8 mouse cellular contexts compared by ENCODE assay signal in the genomic region with DNA sequence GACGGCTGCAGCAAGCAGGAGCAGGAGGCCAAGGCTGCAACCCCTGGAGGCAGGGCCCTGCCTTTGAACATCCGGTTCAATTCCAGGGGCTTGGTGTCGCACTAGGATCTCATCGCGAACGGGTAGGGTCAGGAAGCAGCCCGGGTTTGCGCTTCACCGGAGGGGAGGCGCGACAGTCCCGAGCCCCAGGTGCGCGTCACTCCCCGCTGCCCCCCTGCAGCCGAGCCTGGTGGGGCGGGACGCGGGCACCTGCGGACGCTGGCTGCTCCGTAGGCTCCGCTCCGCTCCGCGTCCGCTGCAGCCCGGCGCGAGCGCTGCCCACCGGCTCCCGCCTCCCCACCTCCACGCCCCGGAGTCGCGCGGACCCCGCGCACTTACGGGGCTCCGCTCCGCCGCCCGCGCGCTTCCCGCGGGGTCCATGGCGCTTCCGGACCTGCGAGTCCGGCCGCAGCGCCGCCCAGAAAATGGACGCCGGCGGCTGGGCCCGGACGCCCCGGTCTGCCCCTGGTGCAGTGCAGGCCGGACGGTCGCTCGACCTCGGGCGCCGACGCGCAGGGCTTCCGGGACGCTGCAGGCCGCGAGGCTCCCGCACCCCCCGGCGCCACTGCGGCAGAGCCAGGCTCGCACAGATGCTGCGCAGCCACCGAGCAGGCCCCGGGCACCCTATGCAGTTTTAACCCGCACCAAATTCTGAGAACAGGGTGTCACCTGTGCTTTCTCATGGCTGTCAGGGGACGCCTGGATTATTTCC. TPM values are rescaled to one million over a fixed set of nuclear protein-coding genes. Genes with fewer than 3 reads are reported as not detected.
A peak's percentile ranks its signal among the peaks of the same experiment; 100 is the strongest.
DNase-seq lines count a peak whose midpoint lies in the region; ATAC-seq and TF ChIP-seq lines count a peak whose summit lies in the region.

No protein-coding gene starts in this region.

- peak overlapping the region; percentile 92 for H3K9ac ChIP-seq in liver, embryonic 14.5 days (replicated peaks)

- no peaks in the 10 kb centered on the region for H3K36me3 ChIP-seq in liver, embryonic 14.5 days (replicated peaks; ENCODE audit: control insufficient read depth, insufficient read depth, low read depth)
- H3K36me3 ChIP-seq in testis, adult 2 months (ENCODE audit: control insufficient read depth, insufficient read depth, low read length) = no peaks in the 10 kb centered on the region

- H3K4me3 ChIP-seq in liver, embryonic 14.5 days (ENCODE audit: insufficient read depth in 1 of 2, low read depth in 2 of 2, low read length in 2 of 2) = peak overlapping the region; percentile 68 to 90
- peak overlapping the region; percentile 89 for H3K4me3 ChIP-seq in testis, adult 2 months (ENCODE audit: control insufficient read depth, low read depth, low read length)

- TF ChIP-seq POLR2A in testis, adult 2 months (IDR thresholded peaks at IDR 0.05; ENCODE audit: control insufficient read depth, low read depth, low read length) = peak; percentile 75

- H3K27me3 ChIP-seq in liver, embryonic 14.5 days (ENCODE audit: control insufficient read depth, insufficient read depth, low read length) = no peaks in the 10 kb centered on the region
- no peaks in the 10 kb centered on the region for H3K27me3 ChIP-seq in testis, adult 2 months (ENCODE audit: control insufficient read depth, insufficient read depth, low read length)

- 0 out of 2 replicates have a peak, but pooled peaks have one; percentile 8 for TF ChIP-seq CTCF in liver, embryonic 14.5 days (IDR thresholded peaks at IDR 0.05; ENCODE audit: low read depth)
- TF ChIP-seq CTCF in testis, adult 2 months (IDR thresholded peaks at IDR 0.05; ENCODE audit: control insufficient read depth, insufficient read depth, insufficient replicate concordance, low read depth, low read length) = no peak

- WGBS in liver, embryonic 14.5 days (ENCODE audit: insufficient replicate concordance) = under 1% methylated on average over 79 of the region's 85 CpGs

- peaks cover 4 to 25% of the 10 kb centered on the region in 2 experiments for H3K4me1 ChIP-seq in liver, embryonic 14.5 days (replicated peaks; ENCODE audit: control insufficient read depth in 2 of 2, insufficient read depth in 2 of 2, low read length in 1 of 2)
- H3K4me1 ChIP-seq in testis, adult 2 months (ENCODE audit: control insufficient read depth, insufficient read depth, low read length) = peaks cover 5% of the 10 kb centered on the region

- peak overlapping the region; percentile 79 for H3K4me2 ChIP-seq in liver, embryonic 14.5 days (ENCODE audit: low read depth)

- peak; percentile 56 for DNase-seq in right cerebral cortex, postnatal 14 days
- DNase-seq in right cerebral cortex, adult 2 months (ENCODE audit: low spot score in 2 of 2) = no peak
- peak; percentile 76 to 78 for DNase-seq in cerebellum, postnatal 36 days
- peak; percentile 80 for DNase-seq in gastrocnemius, postnatal 25 days
- DNase-seq in liver, embryonic 14.5 days (ENCODE audit: low read depth in 3 of 3, low spot score in 3 of 3) = peak in 2 of 3 experiments; percentile 28 to 41
- DNase-seq in natural killer cell, adult 2 months (ENCODE audit: low spot score in 2 of 2) = peak; percentile 62

- H3K9me3 ChIP-seq in liver, embryonic 14.5 days (ENCODE audit: control insufficient read depth, low read length) = no peaks in the 10 kb centered on the region

- TF ChIP-seq EP300 in liver, embryonic 14.5 days (IDR thresholded peaks at IDR 0.05; ENCODE audit: low read depth) = no peak

- ATAC-seq in inflammation-experienced regulatory T-cells, adult 6 months = peak; percentile 82
- peak; percentile 78 for ATAC-seq in liver, embryonic 14.5 days (ENCODE audit: insufficient read depth)

- peak overlapping the region; percentile 64 for H3K27ac ChIP-seq in liver, embryonic 14.5 days
- H3K27ac ChIP-seq in testis, adult 2 months (ENCODE audit: control insufficient read depth, insufficient read depth, low read depth, low read length) = peak overlapping the region; percentile 83

RNA-seq across cellular contexts. Expression of a gene that starts 33.0 kb away (rescaled TPM):
- total RNA-seq in gastrocnemius, postnatal 25 days (2021) = 10 to 100 TPM; 19.3 to 19.8 TPM
- polyA plus RNA-seq in inflammation-experienced regulatory T-cells, adult 6 months (2017; shearing (Covaris generic)) = 10 to 100 TPM; 53.9 to 73.9 (median 69.4) TPM
- 0.65 and 0.68 TPM in 2 replicates for polyA plus RNA-seq in liver, embryonic 14.5 days (2012; rRNA removed)
- 4.5 and 5.4 TPM in 2 replicates for polyA plus RNA-seq in liver, embryonic 14.5 days (2014; fragmentation: Nextera tagmentation; extraction: Ambion mirVana)
- polyA plus RNA-seq in testis, adult 2 months (2012; rRNA removed) = 2.2 and 2.4 TPM in 2 replicates

Comparison
In these comparisons a context has a peak if more than half of its experiments do, and no peak if none do; other contexts are left out.
1. DNase-seq: peak in right cerebral cortex, postnatal 14 days (single experiment), cerebellum, postnatal 36 days (2 of 2), gastrocnemius, postnatal 25 days (single experiment), liver, embryonic 14.5 days (2 of 3) and natural killer cell, adult 2 months (2 of 2); none in right cerebral cortex, adult 2 months (0 of 2).
2. RNA of a gene that starts 33.0 kb away (polyA plus RNA-seq): 53.9 to 73.9 TPM in inflammation-experienced regulatory T-cells, adult 6 months; 0.65 to 5.4 TPM in liver, embryonic 14.5 days and 2.2 to 2.4 TPM in testis, adult 2 months; every median in the first group is over 4 times any median in the second.